Mouse (Mus musculus) bone marrow macrophage, adult 2 months (primary cell): ENCODE data around the gene Lima1. TPM values are rescaled to one million over a fixed set of nuclear protein-coding genes. Genes with fewer than 3 reads are reported as not detected.

Experiments
- H3K27ac ChIP-seq: 2 replicates; pipeline ENCODE4 v1.5.1; 2012; ENCODE audit warnings: low read depth, low read length; ENCODE audit not compliant: insufficient read depth
- H3K4me1 ChIP-seq: 2 replicates; pipeline ENCODE4 v1.6.1; 2012; ENCODE audit warnings: low read length; ENCODE audit not compliant: control insufficient read depth, insufficient read depth
- H3K4me3 ChIP-seq: 2 replicates; pipeline ENCODE4 v1.5.1; 2012; ENCODE audit warnings: mild to moderate bottlenecking, low read length, moderate library complexity; ENCODE audit not compliant: insufficient read depth
- CTCF ChIP-seq: IDR thresholded peaks from 2 replicates; pipeline ENCODE4 v1.5.1; 2012; ENCODE audit warnings: low read depth, mild to moderate bottlenecking, low read length, moderate library complexity
- POLR2A ChIP-seq: IDR thresholded peaks from 2 replicates; pipeline ENCODE4 v1.6.1; 2012; ENCODE audit warnings: mild to moderate bottlenecking, low read depth, low read length, borderline replicate concordance
- polyA plus RNA-seq: library from polyadenylated mRNA; stranded (reverse); fragments of >200 nt; gene quantifications from 2 replicates; pipeline ENCODE4 v1.2.4, GENCODE M21; 2012; ENCODE audit not compliant: missing spikeins, insufficient read depth, insufficient read length

Lima1 gene
- polyA plus RNA-seq, 1 experiment = 49.3 TPM

- no peak overlapping the region for H3K27ac ChIP-seq
- peak overlapping the region; percentile 77 for H3K4me3 ChIP-seq
- peaks cover 10% of the 10 kb centered on the region for H3K4me1 ChIP-seq
- TF ChIP-seq POLR2A (no peak), CTCF (no peak)
Observed at GRCm38 (mm10) chr15:99771004-99771500, 104.2 kb downstream of the Lima1 start.

GRCm38 (mm10) chr15:99768761-99769160 lies 106.5 kb downstream of the Lima1 start:
- no peak for TF ChIP-seq CTCF
- no peak for TF ChIP-seq POLR2A
- peaks cover 10% of the 10 kb centered on the region for H3K4me1 ChIP-seq
- no peak overlapping the region for H3K4me3 ChIP-seq
- H3K27ac ChIP-seq = no peak overlapping the region

- H3K4me1 ChIP-seq = peaks cover 7% of the 10 kb centered on the region
- no peak overlapping the region for H3K4me3 ChIP-seq
- TF ChIP-seq POLR2A (no peak), CTCF (no peak)
- no peak overlapping the region for H3K27ac ChIP-seq
Observed at GRCm38 (mm10) chr15:99767467-99767866, 107.8 kb downstream of the Lima1 start.

- Histone ChIP-seq H3K4me3 (no peak overlapping the region), H3K27ac (no peak overlapping the region), H3K4me1 (peaks cover 2% of the 10 kb centered on the region)
- no peak for TF ChIP-seq POLR2A
- TF ChIP-seq CTCF = no peak
Observed at GRCm38 (mm10) chr15:99754204-99754603, 121.1 kb downstream of the Lima1 start.

- TF ChIP-seq POLR2A (no peak), CTCF (no peak)
- H3K27ac ChIP-seq = no peak overlapping the region
Observed at GRCm38 (mm10) chr15:99740229-99740628, 135.0 kb downstream of the Lima1 start.

GRCm38 (mm10) chr15:99736675-99737074 lies 138.6 kb downstream of the Lima1 start:
- TF ChIP-seq POLR2A (no peak), CTCF (no peak)
- no peak overlapping the region for H3K4me3 ChIP-seq
- H3K27ac ChIP-seq = no peak overlapping the region
- H3K4me1 ChIP-seq = no peaks in the 10 kb centered on the region

More at GRCm38 (mm10) chr15:99740229-99740628, 135.0 kb downstream of the Lima1 start:
- no peaks in the 10 kb centered on the region for H3K4me1 ChIP-seq
- no peak overlapping the region for H3K4me3 ChIP-seq

GRCm38 (mm10) chr15:99735631-99736030 lies 139.6 kb downstream of the Lima1 start:
- Histone ChIP-seq H3K4me1 (no peaks in the 10 kb centered on the region), H3K4me3 (no peak overlapping the region), H3K27ac (no peak overlapping the region)
- no peak for TF ChIP-seq POLR2A
- no peak for TF ChIP-seq CTCF

GRCm38 (mm10) chr15:99733186-99733585 lies 142.1 kb downstream of the Lima1 start:
- no peak overlapping the region for H3K27ac ChIP-seq
- H3K4me3 ChIP-seq = no peak overlapping the region
- TF ChIP-seq CTCF (no peak), POLR2A (no peak)
- H3K4me1 ChIP-seq = no peaks in the 10 kb centered on the region

GRCm38 (mm10) chr15:99731678-99732077 lies 143.6 kb downstream of the Lima1 start:
- TF ChIP-seq CTCF (no peak), POLR2A (no peak)

GRCm38 (mm10) chr15:99731167-99731566 lies 144.1 kb downstream of the Lima1 start:
- Histone ChIP-seq H3K27ac (no peak overlapping the region), H3K4me1 (0 out of 2 replicates have a peak, but pooled peaks cover 3% of the 10 kb centered on the region), H3K4me3 (no peak overlapping the region)
- TF ChIP-seq POLR2A = no peak
- TF ChIP-seq CTCF = no peak

More at GRCm38 (mm10) chr15:99731678-99732077, 143.6 kb downstream of the Lima1 start:
- Histone ChIP-seq H3K4me3 (no peak overlapping the region), H3K4me1 (0 out of 2 replicates have a peak, but pooled peaks cover under 1% of the 10 kb centered on the region), H3K27ac (no peak overlapping the region)
